Mouse (Mus musculus) G1E (cell line): ENCODE results near the gene Sdk1.

Experiments
- CTCF ChIP-seq: IDR thresholded peaks from 2 replicates; pipeline ENCODE4 v1.5.1; 2012; ENCODE audit warnings: low read depth, low read length, inconsistent platforms, mixed read lengths
- GATA1 ChIP-seq: IDR thresholded peaks from 2 replicates; pipeline ENCODE4 v1.6.1; 2012; ENCODE audit warnings: borderline replicate concordance, low read length, inconsistent platforms, mixed read lengths
- TAL1 ChIP-seq: conservative IDR thresholded peaks from 2 replicates; pipeline ENCODE4 v1.6.1; 2012; ENCODE audit warnings: low read depth, low read length, inconsistent platforms, mixed read lengths

- TF ChIP-seq CTCF (no peak), GATA1 (no peak), TAL1 (no peak)
Observed at GRCm38 (mm10) chr5:142179304-142179703, 938.0 kb downstream of the Sdk1 start.
